Mouse (Mus musculus): ENCODE measurements around the gene Senp1.

DNA sequence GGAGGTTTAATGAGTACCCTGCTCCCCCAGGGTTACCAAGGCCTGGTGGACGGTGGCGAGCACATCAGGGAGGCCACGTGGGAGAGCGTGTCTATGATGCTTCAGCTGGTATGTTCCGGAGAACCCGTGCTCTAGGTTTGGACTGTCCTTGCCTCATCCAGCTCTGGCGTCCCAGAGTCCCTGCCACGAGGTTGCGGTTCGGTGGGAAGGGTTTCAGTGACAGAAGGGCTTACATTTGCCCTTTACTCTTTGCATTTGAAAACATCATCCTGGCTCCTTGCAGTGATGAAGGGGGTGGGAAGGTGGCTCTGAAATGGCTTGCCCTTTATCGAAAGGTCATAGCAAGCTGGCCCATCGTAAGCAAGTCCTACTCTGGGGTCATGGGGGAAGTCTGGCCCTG, 25.8 kb upstream of the Senp1 start:
- TF ChIP-seq TAL1 (IDR thresholded peaks at IDR 0.05; ENCODE audit: low read length) (no peak), GATA1 (IDR thresholded peaks at IDR 0.05; ENCODE audit: low read length) (no peak)

Measured in erythroblast, embryonic 14.5 days (primary cell).